Mouse (Mus musculus): ENCODE results near the gene D630023F18Rik.

D630023F18Rik gene

DNA sequence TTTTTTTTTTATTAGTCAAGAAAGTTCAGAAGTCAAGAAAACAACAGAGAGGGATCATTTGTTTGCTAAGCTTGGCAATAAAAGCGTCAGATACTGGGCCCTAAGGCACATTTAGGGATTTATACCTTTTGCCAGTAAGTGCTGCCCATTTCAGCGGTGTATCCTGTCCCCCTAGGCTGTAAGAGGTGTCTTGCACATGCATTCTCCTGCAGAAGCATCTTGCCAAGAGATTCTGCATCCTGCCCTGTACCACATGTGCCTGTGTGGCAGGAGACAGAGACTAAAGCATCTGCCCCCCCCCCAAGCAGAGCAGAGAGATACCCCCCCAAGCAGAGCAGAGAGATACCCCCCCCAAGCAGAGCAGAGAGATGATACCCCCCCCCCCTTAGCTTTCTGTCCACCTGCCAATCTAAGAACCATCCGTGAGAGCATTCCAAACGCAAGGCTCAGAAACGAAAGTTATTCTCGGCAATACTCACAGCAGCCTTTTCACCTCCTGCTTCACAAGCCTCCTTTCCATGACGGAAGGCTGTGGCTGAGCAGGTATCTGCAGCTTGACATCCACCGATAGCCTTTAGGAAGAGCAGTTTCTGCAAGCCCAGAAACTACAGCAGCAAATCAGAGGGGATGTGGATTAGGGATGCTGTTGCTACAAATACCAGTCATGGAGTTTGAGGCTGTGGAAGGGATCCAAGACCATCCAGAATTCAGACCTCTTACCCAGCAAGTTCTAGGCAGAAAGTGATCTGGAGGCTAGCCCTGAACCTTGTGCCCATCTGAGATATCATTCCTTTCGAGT lies at the start of gene D630023F18Rik:
Gene D630023F18Rik (minus strand): TSS at position 641 of the 799 bp plus-strand sequence.
- peak; percentile 30 for DNase-seq

DNA sequence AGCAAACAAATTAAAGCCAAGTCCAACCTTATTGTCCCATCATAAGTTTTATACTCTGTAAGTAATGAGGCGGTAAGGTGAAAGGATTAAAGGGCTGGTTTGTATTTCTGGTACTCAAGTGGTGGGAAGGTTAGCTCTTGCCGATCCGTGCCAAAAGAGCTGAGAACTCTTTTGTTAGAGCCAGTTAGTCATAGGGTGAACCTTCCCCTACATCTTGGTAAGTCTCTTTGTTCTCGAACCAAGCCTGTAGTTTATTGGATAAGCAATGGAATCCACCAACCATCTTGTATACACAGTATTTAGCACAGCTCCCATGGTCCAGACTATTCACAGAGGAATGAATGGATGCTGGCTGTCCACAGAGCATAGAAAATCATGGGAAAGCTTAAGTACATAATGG lies 48.6 kb upstream of the D630023F18Rik start:
- DNase-seq: no peak

DNA sequence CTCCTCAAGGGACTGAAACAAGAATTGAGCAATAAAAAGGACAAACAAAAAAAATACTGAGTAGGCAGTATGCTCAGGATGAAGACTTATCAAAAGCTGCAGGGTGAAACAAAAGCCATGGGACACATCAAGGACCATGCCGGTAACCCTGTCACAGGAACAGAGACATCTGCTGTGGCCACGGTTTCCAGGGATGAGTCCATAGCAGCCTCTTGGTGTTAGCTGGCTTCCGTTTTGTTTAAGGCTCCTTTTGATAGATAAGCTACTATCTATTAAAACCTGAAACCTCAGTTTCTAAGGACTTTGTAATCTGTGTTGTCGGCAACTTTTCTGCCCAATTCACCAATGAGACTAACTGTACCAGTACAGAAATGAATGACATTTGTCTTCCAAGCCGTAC lies 46.9 kb upstream of the D630023F18Rik start:
- no peak for DNase-seq

DNA sequence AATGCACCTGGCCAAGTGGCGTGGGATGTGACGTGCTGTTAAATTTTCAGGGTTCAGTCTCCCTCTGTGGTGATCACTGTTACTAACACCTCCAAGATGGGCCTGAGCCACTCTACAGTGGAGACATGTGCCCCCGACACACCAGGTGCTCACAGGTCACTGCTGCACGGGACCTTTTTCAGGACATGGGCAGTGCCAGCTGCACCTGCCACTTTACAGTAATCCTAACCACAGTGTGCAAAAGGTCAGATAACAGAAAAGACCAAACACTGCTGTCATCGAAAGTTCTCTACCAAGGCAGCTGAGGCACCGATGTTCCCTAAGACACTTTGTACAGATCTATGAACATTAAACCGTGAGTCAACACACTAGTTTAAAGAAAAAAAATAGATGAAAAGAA lies 46.5 kb upstream of the D630023F18Rik start:
- no peak for DNase-seq

DNA sequence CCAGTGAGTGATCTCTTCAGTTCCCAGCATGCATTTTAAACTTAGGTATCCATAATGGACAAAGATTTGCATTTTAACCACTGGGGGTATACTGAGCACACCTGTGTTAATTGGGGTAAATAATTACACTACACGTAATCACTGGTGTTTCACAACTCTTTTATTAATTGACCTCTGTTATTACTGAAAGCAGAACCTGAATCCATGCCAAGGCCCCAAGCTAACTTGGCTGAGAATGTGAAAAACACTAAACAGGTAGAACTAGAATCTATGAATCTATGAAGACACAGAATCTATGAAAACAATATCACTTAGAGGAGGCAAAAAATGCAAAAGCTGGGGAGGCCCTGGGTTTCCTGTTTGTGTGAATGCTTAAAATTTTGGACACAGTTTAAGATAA lies 44.5 kb upstream of the D630023F18Rik start:
- no peak for DNase-seq

DNA sequence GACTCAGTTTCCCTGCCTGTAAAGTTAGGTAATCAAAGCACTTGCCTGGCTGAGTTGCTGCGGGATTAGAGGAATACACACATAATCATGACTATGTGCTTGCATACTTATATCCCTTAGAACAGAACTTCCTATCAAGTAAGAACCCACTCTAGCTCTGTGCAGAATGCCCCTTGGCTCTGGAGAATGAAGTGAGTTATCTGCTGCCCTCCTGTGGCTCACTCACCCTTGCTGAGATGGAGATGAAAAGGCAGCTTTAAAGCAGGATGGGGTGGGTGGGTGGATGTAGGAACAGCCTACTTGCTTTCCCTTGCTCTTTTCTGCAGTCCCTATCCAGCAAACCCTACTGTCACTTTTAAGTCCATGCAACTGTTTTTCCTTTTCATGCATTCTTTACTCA lies 39.2 kb upstream of the D630023F18Rik start:
- no peak for DNase-seq

DNA sequence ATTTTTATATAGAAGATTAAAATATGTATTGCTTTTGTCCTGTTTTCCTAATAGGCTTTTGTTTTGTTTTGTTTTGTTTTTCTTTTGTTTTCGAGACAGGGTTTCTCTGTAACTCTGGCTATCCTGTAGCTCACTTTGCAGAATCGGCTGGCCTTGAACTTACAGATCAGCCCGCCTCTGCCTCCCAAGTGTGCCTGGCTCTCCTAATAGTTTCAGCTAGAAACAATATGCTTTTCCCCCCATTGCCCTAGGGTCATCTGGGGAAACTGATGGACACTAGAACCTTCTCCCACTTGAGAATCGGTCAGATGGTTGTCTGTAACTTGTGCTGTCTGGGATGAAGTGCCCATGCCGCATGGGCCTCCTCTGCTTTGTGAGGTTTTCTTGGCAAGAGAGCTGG lies 33.1 kb upstream of the D630023F18Rik start:
- no peak for DNase-seq

DNA sequence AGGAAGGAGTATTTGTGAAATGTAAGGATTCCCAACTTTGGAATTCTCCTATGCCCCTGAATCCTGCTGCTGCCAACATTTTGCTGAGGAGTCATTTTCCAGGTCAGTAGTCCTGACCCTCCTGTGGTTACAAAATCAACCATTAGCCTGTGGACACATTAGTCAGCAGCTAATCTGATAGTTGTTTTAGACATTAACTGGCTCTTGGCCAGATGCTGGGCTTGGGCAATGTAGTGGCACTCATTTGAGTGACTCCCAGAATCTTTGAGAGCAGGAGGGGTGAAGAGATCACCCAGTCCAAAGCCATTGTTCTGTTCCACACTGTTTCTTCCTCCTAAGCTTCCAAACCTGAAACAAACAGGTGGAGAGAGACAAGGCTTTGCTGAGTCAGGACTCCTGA lies 31.8 kb upstream of the D630023F18Rik start:
- DNase-seq: no peak

DNA sequence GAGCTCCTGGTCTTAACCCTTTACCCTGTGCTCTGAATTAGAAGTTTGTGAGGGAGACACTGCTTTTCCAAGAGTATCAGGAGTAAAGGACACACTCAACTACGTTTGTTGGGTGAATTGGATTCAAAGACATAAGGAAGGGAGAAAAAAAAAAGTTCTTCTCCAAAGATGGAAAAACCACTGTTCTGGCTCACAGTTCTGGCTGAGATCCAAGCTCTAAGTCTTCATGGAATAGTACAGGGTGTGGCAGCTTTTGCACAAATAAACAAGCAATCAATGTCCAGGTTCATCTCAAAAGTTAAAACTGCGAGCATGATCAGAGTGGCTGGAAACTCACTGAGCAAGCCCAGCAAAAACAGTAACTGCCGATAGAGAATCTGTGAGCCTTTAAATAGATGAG lies 25.0 kb upstream of the D630023F18Rik start:
- no peak for DNase-seq

DNA sequence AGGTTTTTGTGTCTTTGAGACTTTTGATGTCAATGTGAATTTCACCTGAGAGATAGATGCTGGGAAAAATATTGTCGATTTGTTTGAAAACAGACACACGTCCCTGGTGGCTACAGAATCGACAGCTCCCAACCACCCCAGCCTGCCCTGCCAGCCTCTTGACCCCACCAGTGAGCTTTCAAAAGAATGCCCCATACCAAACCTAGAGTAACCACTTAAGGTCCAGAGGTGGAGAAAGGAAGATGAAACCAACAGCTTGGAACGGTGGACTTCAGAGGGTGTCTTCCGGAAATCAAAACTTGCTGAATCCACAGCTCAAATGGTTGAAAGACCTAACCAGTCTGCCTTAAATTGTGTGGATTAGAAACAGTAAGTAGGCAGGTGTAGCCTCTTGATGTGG lies 24.3 kb upstream of the D630023F18Rik start:
- no peak for DNase-seq

DNA sequence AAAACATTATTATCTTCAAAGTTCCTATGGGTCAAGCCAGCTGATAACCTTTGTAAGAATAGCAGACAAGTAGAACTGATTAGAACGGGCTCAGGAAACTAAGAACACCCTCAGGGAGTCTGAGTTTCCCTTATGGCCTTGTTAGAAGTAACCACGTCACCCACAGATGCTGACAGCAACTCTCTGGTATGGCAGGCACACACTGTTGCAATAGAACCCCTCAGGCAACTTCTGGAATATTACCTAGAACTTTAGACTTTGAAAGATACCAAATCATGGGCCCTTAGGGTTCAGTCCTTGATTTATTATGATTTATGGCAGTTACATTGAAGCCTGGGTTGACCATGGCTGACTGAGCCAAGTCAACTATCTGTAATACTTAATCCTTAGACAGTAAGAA lies 23.6 kb upstream of the D630023F18Rik start:
- DNase-seq: no peak

DNA sequence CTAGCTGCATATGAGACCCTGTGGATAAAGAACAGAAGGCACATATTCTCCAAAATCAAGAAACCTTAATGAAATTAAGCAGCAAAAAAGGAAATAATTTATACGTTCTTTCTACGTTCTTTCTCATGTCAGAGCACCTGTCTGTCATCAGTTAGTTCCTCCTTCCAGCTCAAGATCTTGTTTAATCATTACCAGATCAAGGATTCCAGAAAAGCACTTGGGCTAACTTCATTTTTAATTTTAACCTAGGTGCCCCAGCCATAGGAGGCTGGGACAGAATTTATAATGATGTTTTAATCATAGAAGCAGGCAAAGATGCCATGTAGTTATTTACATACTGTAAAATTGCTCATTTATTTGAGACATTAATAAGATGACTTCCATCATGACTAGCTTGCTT lies 21.8 kb upstream of the D630023F18Rik start:
- DNase-seq: no peak

DNA sequence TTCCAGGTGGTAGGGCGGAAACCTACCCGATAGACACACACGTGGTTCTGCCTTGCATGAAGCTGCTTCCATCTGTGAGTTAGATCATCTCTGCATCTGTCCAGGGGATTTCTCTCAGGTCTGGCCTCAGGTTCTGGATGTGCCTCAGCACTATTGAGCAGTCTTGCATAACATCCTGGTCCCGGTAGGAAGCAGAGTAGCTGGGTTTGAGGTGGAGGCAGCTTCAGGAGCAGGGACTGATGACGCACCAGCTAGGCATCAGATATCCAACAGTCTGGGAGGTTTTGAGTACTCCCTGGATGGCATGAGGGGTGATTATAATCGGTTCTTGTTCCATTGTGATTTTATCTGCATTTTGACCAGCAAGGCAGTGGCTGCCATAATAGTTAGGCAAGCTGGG lies 14.5 kb upstream of the D630023F18Rik start:
- no peak for DNase-seq

DNA sequence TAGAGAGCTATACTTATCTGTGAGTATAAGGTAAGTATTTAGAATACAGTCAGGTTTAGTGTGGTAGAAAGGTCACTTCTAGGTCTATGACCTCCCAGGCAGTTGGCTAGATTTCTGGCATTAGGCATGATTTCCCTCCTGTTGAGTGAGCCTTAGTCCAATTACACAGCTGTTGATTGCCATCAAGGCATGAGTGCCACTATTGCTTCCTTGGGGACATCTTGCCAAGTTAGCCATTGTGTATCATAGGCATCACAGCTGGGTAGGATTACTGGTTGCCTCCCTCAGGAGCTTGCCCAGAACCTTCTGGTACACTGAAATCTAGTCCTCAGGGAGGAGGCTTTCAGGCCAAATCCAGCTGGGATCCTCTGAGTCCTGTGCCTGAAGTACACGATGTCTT lies 9.8 kb upstream of the D630023F18Rik start:
- no peak for DNase-seq

DNA sequence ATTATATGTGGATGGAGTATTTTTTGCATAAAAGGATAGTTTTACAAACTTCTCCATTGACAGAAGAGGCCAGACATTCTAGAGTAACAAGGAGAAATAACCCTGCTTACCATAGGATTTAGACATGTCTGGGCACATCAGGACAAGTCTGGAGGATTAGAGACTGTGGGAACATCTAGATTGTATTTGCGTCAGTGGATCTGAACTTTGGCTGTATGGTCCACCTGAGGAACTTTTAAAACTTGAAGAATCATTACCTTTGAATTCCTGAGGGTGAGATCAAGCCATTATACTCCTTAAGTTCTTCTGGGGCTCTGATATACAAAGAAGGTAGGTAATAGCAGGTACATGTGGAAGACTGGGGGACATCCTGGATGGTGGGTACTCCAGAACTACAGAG lies 8.7 kb upstream of the D630023F18Rik start:
- DNase-seq: no peak

DNA sequence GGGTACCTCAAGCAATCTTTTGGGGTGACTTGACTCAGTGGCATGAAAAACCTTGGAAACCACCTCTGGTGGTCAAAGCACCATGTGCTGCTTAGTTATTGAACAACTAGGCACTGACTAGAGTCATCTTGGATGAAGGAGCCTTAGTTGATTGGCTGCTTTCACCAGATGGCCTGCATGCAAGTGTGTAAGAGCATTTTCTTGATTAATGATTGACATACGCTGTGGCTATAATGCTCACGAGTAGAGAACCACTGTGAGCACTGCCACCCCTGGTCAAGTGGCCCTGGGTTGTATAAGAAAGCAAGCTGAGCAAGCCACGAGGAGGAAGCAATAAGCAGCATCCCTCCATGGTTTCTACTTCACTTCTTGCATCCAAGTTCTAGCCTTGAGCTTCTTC lies 7.2 kb upstream of the D630023F18Rik start:
- DNase-seq: no peak

DNA sequence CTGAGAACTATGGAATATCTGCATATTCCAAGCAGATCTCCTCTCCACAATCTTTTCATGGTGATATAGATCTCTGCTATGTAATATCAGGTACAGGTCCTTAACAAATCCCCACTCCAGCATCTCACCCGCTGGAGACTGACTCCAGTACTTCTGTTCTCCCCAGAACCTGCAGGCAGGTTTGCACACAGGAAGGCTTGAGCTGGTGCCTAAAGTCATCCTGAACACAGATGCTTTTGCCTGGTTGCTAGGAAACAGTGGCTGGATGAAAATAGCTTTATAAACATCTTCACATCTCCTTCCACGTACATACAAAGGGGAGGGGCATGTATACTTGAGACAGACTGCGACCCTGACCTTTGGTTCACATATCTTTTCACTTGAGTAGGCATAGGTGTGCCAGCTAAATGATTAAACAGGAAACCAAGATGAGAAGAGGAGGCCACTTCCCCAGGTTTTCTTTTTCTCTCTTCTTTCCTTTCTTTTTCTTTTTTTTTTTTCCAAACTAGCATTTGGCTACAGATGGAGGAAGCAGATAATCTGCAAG lies 6.7 kb upstream of the D630023F18Rik start:
- DNase-seq: no peak

DNA sequence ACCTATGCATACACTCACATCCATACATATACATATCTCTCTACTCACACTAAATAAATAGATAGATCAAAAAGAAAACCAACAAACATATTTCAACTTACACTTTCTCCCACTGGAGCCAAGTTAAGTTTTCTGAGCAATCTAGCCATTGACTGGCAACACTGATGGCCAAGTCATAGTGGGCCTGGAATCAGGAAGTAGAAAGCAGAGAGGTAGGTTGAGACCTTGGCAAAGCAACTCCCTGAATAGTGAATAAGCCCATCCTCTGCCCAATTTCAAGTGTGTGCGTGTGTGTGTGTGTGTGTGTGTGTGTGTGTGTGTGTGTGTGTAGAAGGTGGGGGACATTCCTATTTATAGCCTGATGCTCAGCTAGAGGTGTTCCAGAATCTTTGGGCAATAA lies 3.6 kb downstream of the D630023F18Rik start, which contains the start of gene Gm28845:
Gene Gm28845 (minus strand): TSS at position 121 of the 400 bp plus-strand sequence.
- DNase-seq: no peak

DNA sequence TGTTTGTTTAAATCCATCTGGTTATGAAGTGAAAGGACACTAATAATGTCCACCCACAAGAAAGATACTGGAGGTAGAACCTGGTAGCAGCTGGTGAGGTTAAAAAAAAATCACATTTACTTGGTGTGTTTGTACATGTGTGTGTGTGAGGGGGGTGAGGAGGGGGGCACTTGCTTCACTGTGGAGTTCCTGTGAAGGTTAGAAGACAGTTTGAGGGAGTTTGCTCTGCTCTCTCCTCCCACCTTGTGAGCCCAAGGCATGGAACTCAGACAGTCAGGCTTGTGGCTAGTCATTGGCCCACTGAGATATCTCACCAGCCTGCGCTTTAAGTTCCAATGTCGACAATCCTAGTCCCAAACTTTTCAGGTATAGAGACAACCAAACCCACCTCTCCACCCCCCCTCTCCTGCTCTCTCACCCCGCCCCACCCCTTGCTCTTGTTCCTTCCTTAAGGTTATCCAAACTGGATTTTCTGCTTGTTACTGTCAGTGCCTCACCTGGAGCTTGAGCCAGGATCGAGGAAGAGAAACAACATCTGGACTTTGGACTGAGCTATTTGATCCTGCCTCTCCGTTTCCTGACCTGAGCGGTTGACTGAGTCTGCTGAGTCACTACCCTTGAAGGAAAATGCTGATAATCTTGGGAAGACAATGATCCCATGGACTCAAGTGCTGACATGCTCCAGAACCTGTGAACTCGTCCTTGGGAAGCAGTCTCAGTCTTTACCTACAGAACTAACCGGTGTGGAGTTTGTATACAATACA lies 4.7 kb downstream of the D630023F18Rik start:
- no peak for DNase-seq

DNA sequence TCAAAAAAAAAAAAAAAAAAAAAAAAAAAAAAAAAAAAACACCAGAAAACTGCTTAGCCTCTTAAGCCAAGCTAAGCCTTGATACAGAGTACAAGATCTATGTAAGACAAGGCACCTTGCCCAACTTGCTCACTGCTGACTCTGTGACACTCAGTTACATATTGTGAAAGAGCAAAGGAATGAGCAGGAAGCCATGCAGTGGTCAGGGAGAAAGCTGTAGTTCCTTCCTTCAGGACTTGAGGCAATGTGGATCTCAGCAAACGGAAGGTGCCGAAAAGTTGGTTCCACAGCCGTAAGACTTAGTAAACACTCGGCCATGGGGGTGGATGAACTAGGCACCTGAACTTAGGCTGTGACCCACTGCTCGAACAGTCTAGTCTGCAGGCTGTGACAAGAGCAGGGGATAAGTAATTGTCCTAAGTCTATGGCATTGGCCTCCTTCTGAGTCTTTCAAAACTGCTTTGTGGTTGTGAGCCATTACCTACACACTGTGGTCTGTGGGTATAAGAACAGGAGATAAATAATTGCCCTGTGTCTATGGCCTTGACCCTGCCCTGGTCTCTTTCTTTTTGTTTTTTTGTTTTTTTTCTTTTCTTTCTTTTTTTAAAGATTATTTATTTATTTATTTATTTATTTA lies 9.4 kb downstream of the D630023F18Rik start:
- no peak for DNase-seq

DNA sequence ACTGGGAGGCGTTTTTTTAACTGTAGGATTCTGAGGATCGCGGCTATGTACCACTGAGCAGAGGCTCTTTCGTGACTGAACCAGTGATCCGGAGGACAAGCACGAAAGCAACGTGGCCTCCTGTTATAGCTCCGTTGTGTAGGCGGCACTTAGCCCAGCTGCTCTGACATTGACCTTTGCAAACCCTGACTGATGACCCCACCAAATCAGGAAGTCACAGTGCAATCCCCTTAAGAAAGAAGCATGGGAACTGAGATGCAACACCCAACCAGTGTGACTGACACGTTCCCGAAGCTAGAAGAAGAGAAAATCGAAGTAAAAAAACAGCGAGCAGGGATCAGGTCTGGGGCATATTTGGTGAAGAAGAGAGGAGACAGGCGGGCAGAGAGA lies 10.2 kb downstream of the D630023F18Rik start:
- no peak for DNase-seq

DNA sequence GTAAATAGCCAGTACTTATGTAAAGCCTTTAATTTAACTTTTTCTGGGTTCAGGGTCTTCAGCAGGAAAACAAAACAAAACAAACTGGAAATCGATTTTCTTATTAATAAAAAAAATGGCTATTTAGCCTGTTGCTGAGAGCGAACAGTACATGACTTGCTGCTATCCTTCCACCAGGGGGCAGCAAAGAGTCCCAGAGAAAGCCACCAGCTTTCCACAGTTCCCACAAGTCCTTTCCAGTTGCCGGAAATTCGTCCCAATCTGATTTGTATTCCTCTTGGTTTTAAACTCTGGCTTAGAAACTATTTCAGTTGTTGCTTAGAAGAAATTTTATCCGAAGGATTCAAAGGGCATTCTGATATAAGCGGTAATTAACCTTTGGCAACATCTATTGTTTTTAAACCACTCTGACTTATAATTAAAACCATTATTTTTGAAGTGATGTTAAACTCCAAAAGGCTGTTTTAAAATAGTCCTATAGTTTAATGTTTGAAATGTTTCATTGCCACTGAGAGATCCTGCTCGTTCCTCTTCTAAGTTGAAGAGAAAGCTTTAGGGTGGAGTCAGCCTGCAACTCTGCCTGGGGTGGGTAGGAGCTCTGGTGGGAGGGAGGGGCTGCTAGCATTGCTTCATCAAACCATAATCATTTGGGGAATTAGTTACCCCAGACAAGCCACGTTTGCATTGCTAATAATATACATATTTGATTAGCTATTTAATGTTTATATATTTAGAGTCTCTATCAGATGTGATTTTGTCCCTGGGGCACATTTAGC lies 10.8 kb downstream of the D630023F18Rik start:
- peak; percentile 34 for DNase-seq
